Mouse (Mus musculus) liver, embryonic 15.5 days (tissue): ENCODE data around the gene Golga5. TPM values are rescaled to one million over a fixed set of nuclear protein-coding genes. Genes with fewer than 3 reads are reported as not detected.
A peak's percentile ranks its signal among the peaks of the same experiment; 100 is the strongest.

Experiments used
- ATAC-seq: fragments of 200-750 bp; cut with Nextera tagmentation; 2 replicates; pipeline ENCODE4 v1.8.0; 2017; ENCODE audit warnings: moderate number of reproducible peaks, mild to moderate bottlenecking, moderate library complexity; ENCODE audit not compliant: insufficient read depth
- H3K27ac ChIP-seq: fragments of 300-500 bp; sonication (generic); replicated peaks from 2 replicates; pipeline ENCODE4 v1.5.1; 2015; ENCODE audit warnings: mild to moderate bottlenecking, inconsistent platforms
- H3K27me3 ChIP-seq: fragments of 300-500 bp; sonication (generic); 2 replicates; pipeline ENCODE4 v1.6.1; 2015; ENCODE audit warnings: mild to moderate bottlenecking, inconsistent platforms
- H3K36me3 ChIP-seq: fragments of 300-500 bp; sonication (generic); replicated peaks from 2 replicates; pipeline ENCODE4 v1.6.1; 2015; ENCODE audit warnings: moderate library complexity, mild to moderate bottlenecking, inconsistent platforms
- H3K4me1 ChIP-seq: fragments of 300-500 bp; sonication (generic); replicated peaks from 2 replicates; pipeline ENCODE4 v1.6.1; 2015; ENCODE audit warnings: inconsistent platforms
- H3K4me2 ChIP-seq: fragments of 300-500 bp; sonication (generic); 2 replicates; pipeline ENCODE4 v1.6.1; 2015; ENCODE audit warnings: moderate library complexity, mild to moderate bottlenecking, inconsistent platforms
- H3K4me3 ChIP-seq: fragments of 300-500 bp; sonication (generic); replicated peaks from 2 replicates; pipeline ENCODE4 v1.5.1; 2015; ENCODE audit warnings: mild to moderate bottlenecking, inconsistent platforms
- H3K9ac ChIP-seq: fragments of 300-500 bp; sonication (generic); 2 replicates; pipeline ENCODE4 v1.6.1; 2015; ENCODE audit warnings: moderate library complexity, mild to moderate bottlenecking, inconsistent platforms
- H3K9me3 ChIP-seq: fragments of 300-500 bp; sonication (generic); replicated peaks from 2 replicates; pipeline ENCODE4 v1.6.1; 2016; ENCODE audit warnings: inconsistent platforms
- WGBS: fragments of 180-500 bp; shearing (Covaris S2); methylation state at CpG from one replicate; pipeline ENCODE4 v1.1.7; 2015; ENCODE audit warnings: mixed read lengths; ENCODE audit not compliant: insufficient replicate concordance; 5-methylcytosine and 5-hydroxymethylcytosine counted together
- polyA plus RNA-seq: library from polyadenylated mRNA; unstranded; fragments of >200 nt; fragmentation: Nextera tagmentation; extraction: Ambion mirVana; gene quantifications from 2 replicates; pipeline ENCODE4 v1.2.1, GENCODE M21; 2015

Gene Golga5
- polyA plus RNA-seq, 1 experiment from 2014 or later, result 12.5 TPM

DNA sequence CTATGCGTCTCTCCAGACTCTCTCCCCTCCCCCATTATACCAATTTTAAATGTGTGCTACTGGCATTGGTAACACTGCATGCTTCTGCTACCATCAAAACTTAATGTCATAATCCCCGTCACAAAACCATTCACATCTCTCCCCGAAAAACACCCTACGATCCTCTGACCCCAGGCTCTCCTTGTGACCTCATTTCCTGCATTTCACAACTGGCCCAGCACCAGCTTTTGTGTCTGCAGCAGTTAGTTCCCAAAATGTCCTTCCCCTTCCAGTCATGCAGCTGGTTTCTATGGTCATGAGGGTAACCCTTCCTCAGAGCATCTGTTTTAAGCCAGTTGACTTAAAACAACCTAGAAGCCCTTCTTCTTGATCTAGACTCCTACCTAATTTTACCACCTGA is 23.5 kb upstream of the Golga5 start:
- Histone ChIP-seq H3K4me3 (no peak overlapping the region), H3K27ac (0 out of 2 replicates have a peak overlapping the region, but pooled peaks have one; percentile 38), H3K9ac (no peak overlapping the region), H3K27me3 (no peaks in the 10 kb centered on the region; the same call in 1 of the 2 replicates), H3K4me1 (peaks cover 10% of the 10 kb centered on the region; the same call in 1 of the 2 replicates), H3K36me3 (no peaks in the 10 kb centered on the region), H3K9me3 (no peaks in the 10 kb centered on the region), H3K4me2 (no peak overlapping the region)
- ATAC-seq, result no peak
- 28% methylated on average over 4 of the region's 4 CpGs for WGBS

DNA sequence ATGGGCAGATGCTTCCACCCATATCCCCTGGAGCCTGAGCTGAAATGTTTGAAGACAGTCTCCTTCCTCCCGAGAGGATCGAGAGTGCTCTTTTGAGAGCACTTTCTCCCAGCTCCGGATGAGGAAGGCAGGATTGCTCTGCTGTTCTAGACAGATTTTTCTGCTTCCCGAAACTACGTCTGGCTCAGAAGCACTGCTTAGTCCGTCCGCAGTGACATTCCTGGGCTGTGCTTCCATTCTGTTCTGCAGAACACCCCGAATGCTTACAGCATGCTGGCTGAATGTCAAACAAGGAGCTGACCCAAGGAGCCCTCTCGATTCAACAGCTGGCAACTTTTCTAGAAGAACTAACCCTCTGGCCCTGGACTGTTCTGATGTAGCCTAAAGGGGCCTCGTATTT is 18.5 kb upstream of the Golga5 start:
- no peak for ATAC-seq
- WGBS, result 56% methylated on average over 10 of the region's 10 CpGs
- no peaks in the 10 kb centered on the region for H3K36me3 ChIP-seq
- H3K9ac ChIP-seq, result no peak overlapping the region
- H3K27me3 ChIP-seq, result no peaks in the 10 kb centered on the region
- H3K4me2 ChIP-seq, result no peak overlapping the region
- peaks cover 12% of the 10 kb centered on the region for H3K4me1 ChIP-seq
- H3K27ac ChIP-seq, result peak overlapping the region; percentile 64
- H3K9me3 ChIP-seq, result no peaks in the 10 kb centered on the region
- H3K4me3 ChIP-seq, result no peak overlapping the region

DNA sequence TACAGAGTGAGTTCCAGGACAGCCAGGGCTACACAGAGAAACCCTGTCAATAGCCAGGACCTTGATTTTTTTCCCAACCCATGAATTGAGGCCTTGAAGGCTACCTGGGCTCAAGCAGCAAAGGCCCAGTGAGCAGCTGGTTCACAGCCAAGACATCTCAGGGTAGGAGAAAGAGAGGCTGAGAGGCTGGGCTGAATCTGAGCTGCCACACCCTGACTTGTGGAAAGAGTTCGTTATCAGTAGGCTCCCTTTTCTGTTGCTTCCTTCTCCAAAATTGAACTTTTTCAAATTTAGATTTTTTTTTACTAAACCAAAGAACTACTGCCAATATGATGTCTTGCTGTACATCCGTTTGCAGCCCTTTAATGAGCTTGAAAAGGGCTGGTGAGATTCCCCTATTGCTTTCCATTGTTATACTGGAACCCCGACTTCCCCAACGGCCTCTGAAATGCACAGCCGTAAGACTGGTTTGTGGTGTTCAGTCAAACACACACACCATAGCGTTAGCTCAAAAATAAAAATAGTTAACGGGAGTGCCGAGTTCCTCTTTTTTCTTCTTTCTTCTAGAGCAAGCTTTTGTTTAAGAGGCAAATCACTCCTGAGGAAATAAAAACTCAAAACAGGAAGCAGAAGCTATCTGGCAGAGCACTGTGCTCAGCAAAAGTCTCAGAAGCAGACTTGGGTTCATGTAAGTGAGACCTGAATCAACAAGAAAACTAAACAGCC is 17.6 kb upstream of the Golga5 start:
- no peak for ATAC-seq
- Histone ChIP-seq H3K4me3 (no peak overlapping the region), H3K27me3 (no peaks in the 10 kb centered on the region), H3K36me3 (no peaks in the 10 kb centered on the region), H3K9me3 (no peaks in the 10 kb centered on the region), H3K4me1 (peaks cover 15% of the 10 kb centered on the region), H3K27ac (peak overlapping the region; percentile 64), H3K4me2 (no peak overlapping the region), H3K9ac (no peak overlapping the region)
- 15% methylated on average over 8 of the region's 8 CpGs for WGBS

DNA sequence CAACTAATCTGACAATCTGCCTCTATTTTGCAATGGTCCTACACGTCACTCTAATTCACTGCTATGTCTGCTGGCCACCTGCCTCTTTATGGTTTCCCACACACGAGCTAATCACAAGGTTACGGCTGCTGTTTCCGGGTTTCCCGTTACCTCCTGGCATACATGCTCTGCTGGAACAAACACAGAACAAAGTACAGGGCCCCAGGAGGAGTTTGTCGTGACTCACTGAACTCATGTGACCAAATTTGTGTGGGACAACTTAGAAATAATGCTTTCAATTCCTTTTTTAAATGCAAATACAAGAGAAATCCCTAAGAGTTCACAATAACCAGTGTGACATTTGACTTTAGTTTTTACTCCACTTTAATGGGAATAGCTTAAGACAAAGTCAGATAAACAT is 15.4 kb upstream of the Golga5 start:
- Histone ChIP-seq H3K27ac (peak overlapping the region; percentile 9; the same call in 1 of the 2 replicates), H3K27me3 (no peaks in the 10 kb centered on the region), H3K4me3 (no peak overlapping the region), H3K36me3 (no peaks in the 10 kb centered on the region), H3K4me2 (no peak overlapping the region), H3K9me3 (no peaks in the 10 kb centered on the region), H3K9ac (no peak overlapping the region), H3K4me1 (peaks cover 15% of the 10 kb centered on the region)
- WGBS, result 42% methylated on average over 6 of the region's 6 CpGs
- peak; percentile 45; the same call in 1 of the 2 replicates for ATAC-seq

DNA sequence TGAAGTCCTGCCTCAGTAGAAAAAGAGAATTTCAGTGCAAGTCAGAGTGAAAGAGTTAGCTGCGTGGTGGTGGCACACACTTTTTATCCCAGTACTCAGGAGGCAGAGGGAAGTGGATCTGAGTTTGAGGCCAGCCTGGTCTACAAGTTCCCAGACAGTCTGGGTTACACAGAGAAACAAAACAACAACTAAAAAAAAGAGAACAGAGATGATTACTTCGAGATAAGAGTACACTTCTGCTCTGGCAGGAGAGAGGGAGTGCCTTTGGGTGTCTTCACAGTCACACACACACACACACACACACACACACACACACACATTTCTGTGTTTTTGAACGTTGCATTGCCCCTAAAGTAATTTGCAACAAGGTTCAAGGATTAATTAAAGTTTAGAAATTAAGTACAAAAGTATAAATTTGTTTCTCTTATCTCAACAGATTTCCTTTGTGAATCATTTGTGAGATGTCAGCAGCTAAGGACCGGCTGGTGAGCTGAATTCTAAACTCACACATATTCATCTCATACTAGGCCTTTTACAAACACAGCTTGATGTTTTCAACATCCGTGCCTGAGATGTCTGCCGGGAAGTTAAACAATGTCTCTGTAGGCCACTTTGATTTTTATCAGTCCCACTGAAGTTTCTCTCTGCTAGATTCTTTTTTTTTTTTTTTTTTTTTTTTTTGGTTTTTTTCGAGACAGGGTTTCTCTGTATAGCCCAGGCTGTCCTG is 12.3 kb upstream of the Golga5 start:
- no peaks in the 10 kb centered on the region for H3K36me3 ChIP-seq
- no peaks in the 10 kb centered on the region for H3K9me3 ChIP-seq
- no peak overlapping the region for H3K4me2 ChIP-seq
- peaks cover 9% of the 10 kb centered on the region; the same call in 1 of the 2 replicates for H3K4me1 ChIP-seq
- no peak overlapping the region for H3K4me3 ChIP-seq
- ATAC-seq, result no peak
- no peak overlapping the region for H3K9ac ChIP-seq
- H3K27ac ChIP-seq, result no peak overlapping the region
- no peaks in the 10 kb centered on the region for H3K27me3 ChIP-seq
- WGBS, result 25% methylated on average over 7 of the region's 7 CpGs

DNA sequence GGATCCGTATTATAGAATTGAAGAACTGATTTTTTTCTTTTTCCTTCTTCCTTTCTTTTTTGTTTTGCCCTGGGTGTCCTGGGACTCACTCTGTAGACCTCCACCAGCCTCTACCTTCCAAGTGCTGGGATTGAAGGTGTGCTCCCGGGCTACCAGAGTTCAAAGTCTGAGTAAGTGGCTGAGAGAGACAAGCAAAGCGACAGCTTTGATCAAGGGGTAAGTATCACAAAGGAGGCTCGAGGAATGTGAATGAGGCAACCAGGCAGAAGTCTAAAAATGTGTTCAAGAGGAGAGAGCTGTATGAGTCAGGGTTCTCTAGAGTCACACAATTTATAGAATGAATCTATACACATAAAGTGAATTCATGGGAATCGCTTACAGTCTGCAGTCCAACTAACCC is 8.9 kb upstream of the Golga5 start:
- WGBS, result 51% methylated on average over 5 of the region's 5 CpGs
- Histone ChIP-seq H3K4me3 (no peak overlapping the region), H3K4me1 (0 out of 2 replicates have a peak, but pooled peaks cover 3% of the 10 kb centered on the region), H3K9ac (no peak overlapping the region), H3K4me2 (no peak overlapping the region), H3K9me3 (no peaks in the 10 kb centered on the region), H3K36me3 (no peaks in the 10 kb centered on the region), H3K27ac (no peak overlapping the region), H3K27me3 (no peaks in the 10 kb centered on the region)
- no peak for ATAC-seq

DNA sequence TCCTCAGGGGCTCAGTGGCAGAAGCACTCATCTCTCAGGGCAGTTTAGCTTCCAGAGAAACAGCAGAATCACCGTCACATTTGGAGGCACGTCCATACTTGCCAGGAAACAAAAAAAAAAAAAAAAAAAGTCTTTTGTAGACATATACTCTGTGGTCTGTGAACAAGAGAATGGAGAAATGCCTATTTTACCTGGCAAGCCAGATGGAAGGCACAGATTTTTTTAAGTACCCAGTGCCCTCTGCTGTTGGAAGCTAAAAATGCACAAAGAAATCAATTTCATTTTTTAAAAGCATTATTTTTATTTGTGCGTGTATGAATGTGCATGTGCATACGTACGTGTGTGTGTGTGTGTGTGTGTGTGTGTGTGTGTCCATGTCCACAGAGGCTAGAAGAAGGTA is 7.8 kb upstream of the Golga5 start:
- no peak overlapping the region for H3K27ac ChIP-seq
- no peak overlapping the region for H3K4me3 ChIP-seq
- no peak for ATAC-seq
- no peaks in the 10 kb centered on the region for H3K36me3 ChIP-seq
- H3K27me3 ChIP-seq, result no peaks in the 10 kb centered on the region
- H3K4me2 ChIP-seq, result no peak overlapping the region
- 0 out of 2 replicates have a peak, but pooled peaks cover 1% of the 10 kb centered on the region for H3K4me1 ChIP-seq
- H3K9me3 ChIP-seq, result no peaks in the 10 kb centered on the region
- H3K9ac ChIP-seq, result no peak overlapping the region
- whole genome bisulfite sequencing, result 45% methylated on average over 5 of the region's 5 CpGs

DNA sequence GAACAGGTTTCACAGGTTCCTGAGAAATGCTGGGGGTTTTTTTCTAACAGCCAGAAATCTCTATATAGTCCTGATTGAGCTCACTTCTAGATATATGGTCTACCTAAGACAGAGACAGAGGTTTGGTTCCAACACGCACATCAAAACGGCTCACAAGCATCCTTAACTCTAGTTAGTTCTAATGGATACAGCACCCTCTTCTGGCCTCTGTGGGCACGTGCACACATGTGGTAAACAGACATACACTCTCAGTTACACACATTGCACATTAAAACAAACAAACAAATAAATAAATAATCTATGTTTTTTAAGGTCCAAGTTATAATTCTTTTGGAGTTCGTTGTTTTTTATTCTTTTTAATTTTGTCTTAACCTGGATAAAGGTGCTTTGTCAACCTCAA is 4.3 kb upstream of the Golga5 start:
- WGBS, result 37% methylated on average over 4 of the region's 4 CpGs

DNA sequence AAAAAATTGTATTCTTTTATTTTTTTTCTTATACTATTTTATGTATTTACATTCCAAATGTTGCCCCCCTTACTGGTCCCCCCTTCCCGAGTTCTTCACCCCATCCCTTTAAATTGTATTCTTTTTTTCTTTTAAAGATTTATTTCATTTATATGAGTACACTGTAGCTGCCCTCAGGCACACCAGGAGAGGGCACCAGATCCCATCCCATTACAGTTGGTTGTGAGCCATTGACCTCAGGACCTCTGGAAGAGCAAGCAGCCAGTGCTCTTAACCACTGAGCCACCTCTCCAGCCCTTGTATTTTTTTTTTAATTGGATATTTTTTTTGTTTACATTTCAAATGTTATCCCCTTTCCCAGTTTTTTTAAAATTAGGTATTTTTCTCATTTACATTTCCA is 799 bp upstream of the Golga5 start:
- H3K4me2 ChIP-seq, result no peak overlapping the region
- H3K4me1 ChIP-seq, result peaks cover 13% of the 10 kb centered on the region
- no peak for ATAC-seq
- H3K27ac ChIP-seq, result no peak overlapping the region
- H3K9ac ChIP-seq, result no peak overlapping the region
- H3K9me3 ChIP-seq, result no peaks in the 10 kb centered on the region
- no peak overlapping the region for H3K4me3 ChIP-seq
- peaks cover 13% of the 10 kb centered on the region for H3K36me3 ChIP-seq
- WGBS, result 62% methylated on average over 1 of the region's 1 CpGs
- no peaks in the 10 kb centered on the region for H3K27me3 ChIP-seq

More for the DNA sequence above, 4.3 kb upstream of the Golga5 start:
- Histone ChIP-seq H3K4me3 (no peak overlapping the region), H3K4me2 (no peak overlapping the region), H3K36me3 (no peaks in the 10 kb centered on the region), H3K9ac (no peak overlapping the region), H3K27me3 (no peaks in the 10 kb centered on the region), H3K27ac (no peak overlapping the region), H3K9me3 (no peaks in the 10 kb centered on the region), H3K4me1 (peaks cover 6% of the 10 kb centered on the region; the same call in 1 of the 2 replicates)
- ATAC-seq, result no peak

DNA sequence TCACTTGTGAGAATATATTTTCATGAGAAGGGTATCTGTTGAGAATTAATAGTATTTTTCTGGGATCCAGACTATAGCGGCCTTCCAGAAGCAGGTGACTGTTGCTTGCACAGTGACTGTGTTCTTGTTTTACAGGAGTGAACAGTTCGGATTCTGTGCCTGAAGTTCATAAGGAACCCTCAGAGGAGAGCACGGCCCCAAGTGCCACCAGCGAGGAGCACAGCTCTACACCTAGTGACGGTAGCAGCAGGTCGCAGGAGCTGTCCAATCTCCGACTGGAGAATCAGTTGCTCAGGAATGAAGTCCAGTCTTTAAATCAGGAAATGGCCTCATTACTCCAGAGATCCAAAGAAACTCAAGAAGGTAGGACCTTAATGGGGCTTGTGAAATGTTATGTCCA is 5.5 kb downstream of the Golga5 start:
- Histone ChIP-seq H3K36me3 (peaks cover 50% of the 10 kb centered on the region), H3K4me3 (no peak overlapping the region), H3K4me2 (no peak overlapping the region), H3K9ac (no peak overlapping the region), H3K27me3 (no peaks in the 10 kb centered on the region), H3K4me1 (peaks cover 7% of the 10 kb centered on the region), H3K9me3 (no peaks in the 10 kb centered on the region), H3K27ac (no peak overlapping the region)
- 84% methylated on average over 7 of the region's 7 CpGs for WGBS
- ATAC-seq, result no peak

DNA sequence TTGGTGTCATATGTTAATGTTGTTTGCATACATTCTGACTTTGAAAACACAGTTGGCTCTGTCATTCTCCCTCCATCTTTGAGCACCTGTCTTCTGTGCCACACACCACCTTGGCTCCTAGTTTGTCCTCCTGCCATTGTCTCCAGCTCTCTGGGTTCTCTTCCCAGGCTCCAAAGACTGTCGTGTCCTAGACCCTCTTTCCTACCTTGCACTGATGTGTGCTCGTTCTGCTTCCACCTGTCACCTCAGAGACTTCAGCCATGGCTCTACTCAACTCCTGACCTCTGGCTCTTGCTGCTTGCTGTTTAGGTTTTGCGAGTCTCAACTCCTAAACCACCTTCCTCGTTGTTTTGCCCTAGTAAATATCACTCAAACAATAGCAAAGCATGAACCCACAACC is 11.5 kb downstream of the Golga5 start:
- peaks cover 70% of the 10 kb centered on the region for H3K36me3 ChIP-seq
- no peak for ATAC-seq
- WGBS, result 71% methylated on average over 4 of the region's 4 CpGs

More for the DNA sequence above, 11.5 kb downstream of the Golga5 start:
- Histone ChIP-seq H3K27me3 (no peaks in the 10 kb centered on the region), H3K4me2 (no peak overlapping the region), H3K9ac (no peak overlapping the region), H3K4me1 (no peaks in the 10 kb centered on the region), H3K4me3 (no peak overlapping the region), H3K9me3 (no peaks in the 10 kb centered on the region), H3K27ac (no peak overlapping the region)
